Mouse (Mus musculus): ENCODE data around the gene Mapkapk5.
"Not testable (repeated sequence)": the region's sequence is repeated elsewhere in the genome, so short reads cannot be mapped to it uniquely, and the experiment has no call there.

Mapkapk5 gene

GRCm38 (mm10) chr5:121562436-121562835 is 16.7 kb upstream of the Mapkapk5 start:
- DNase-seq: no peak

- DNase-seq: no peak
These were observed 3.5 kb upstream of the Mapkapk5 start for GRCm38 (mm10) chr5:121549196-121549595.

GRCm38 (mm10) chr5:121547084-121547483 is 1.4 kb upstream of the Mapkapk5 start:
- no peak for DNase-seq

- DNase-seq: peak; percentile 41
These were observed 808 bp upstream of the Mapkapk5 start for GRCm38 (mm10) chr5:121546530-121546895.

- peak; percentile 38 for DNase-seq
These were observed 554 bp downstream of the Mapkapk5 start, which contains the start of the genes Adam1a and Gm42878 for GRCm38 (mm10) chr5:121544910-121545792. Adam1a (minus strand) TSS chr5:121545482. Gm42878 (minus strand) TSS chr5:121545482.

DNA sequence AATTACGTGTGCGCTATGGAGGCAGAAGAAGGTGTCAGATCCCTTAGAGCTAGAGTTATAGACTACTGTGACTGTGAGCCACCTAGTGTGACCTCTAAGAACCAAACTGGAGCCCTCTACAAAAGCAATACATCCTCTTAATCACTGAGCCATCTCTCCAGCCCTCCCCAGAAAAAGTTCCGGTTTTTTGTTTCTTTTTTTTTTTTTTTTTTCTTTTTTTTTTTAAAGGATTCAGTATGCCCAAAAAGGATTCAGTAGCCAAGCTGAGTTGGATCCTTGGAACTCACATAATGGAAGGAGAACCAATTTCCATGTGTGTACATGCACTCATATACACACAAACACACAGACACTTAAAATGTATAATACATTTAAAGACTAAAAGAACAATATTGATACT is 2.3 kb downstream of the Mapkapk5 start:
- no peak for DNase-seq

- DNase-seq: no peak
These were observed 4.5 kb downstream of the Mapkapk5 start for GRCm38 (mm10) chr5:121541235-121541634.

GRCm38 (mm10) chr5:121540066-121540465 is 5.6 kb downstream of the Mapkapk5 start:
- no peak for DNase-seq

DNA sequence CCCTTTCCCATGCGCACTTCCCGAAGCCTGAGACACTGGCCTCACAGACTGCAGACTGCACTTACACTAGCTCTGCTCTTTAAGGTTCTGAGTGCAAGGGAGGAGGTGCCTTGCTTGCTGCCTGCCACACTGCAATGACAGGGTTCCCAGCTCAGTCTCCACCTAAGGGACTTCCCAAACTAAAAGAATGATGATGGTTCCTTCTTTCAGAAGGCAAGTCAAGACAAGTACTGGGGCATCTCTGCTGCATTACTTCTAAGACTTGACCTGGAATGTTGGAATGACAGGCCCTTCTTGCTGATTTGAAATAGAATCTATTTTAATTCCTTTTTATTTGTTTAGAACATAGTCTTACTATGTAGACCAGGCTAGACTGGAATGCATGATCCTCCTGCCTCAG is 8.1 kb downstream of the Mapkapk5 start:
- DNase-seq: no peak

DNA sequence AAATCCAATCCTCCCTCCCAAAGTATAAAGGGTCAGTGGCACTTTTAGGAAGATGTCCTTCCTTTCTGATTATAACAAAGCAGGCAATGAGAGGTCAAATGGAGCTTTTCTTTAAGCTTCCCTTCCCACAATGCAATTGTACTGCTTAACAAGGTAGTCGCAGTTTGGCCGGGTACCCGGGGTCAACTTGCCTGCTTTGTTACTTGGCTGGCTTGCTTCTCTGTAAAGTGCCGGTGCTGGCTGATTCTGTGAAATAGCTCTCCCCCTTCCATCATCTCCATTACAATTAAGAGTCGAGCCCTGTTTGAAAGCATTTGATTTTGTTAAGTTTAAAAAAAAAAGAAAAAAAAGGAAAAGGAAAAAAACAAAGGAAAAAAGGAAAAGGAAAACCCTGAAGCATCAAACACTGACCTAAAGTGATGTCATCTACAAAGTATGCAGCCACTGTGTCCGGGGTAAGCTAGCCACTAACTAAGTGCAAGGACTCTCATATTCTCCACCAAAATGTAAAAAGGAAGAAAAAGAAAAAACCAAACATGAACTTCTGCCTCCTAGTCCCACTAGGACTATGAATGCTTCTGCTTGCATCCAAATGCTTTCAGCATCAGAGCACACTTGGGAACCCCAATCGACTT is 8.7 kb downstream of the Mapkapk5 start:
- no peak for DNase-seq

GRCm38 (mm10) chr5:121535116-121535515 is 10.6 kb downstream of the Mapkapk5 start:
- no peak for DNase-seq

GRCm38 (mm10) chr5:121534521-121534920 is 11.2 kb downstream of the Mapkapk5 start:
- DNase-seq: no peak

DNA sequence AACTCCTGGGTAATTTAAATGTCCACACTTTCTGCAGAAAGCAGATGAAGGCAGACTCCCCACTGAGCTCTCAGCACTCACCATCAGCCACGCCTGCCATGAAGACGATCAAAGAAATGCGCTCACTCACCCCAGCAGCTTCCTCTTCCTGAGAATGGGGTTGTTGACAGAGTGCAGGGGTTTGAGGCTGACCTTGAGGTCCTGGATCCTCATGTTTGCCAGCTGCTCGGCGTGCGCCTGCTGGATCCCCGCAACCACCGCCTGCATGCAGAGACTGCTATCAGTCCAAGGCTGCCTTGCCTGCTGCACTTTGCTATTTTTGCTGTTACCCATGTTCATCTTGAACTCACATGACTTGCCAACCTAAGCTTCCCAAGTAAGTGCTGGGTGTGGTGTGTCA is 18.7 kb downstream of the Mapkapk5 start:
- no peak for DNase-seq

GRCm38 (mm10) chr5:121526526-121526925 is 19.2 kb downstream of the Mapkapk5 start:
- no peak for DNase-seq

GRCm38 (mm10) chr5:121525774-121526450 is 19.8 kb downstream of the Mapkapk5 start:
- no peak for DNase-seq

DNA sequence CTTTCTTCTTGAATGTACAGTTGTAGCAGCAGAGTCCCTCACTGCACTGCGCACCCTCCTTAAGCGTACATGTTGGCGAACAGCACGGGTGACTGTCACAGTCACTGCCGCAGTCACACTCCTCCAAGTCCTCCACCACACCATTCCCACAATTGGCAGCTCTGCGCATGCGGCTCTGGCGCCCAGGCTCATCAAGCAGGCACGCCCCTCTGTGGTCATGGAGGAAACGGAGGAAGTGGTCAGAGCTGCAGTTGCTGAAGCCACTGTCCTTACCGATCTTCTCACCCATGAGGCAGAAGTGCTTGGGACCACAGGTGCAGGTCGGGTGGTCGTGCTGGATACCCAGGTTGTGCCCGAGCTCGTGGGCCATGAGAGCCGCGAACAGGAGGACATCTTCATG is 25.9 kb downstream of the Mapkapk5 start:
- not testable (repeated sequence) for DNase-seq

- DNase-seq: no peak
These were observed 26.7 kb downstream of the Mapkapk5 start for GRCm38 (mm10) chr5:121518983-121519382.

- DNase-seq: no peak
These were observed 35.7 kb downstream of the Mapkapk5 start for GRCm38 (mm10) chr5:121510009-121510408.

- no peak for DNase-seq
These were observed 38.9 kb downstream of the Mapkapk5 start for GRCm38 (mm10) chr5:121506846-121507245.

GRCm38 (mm10) chr5:121503231-121503630 is 42.5 kb downstream of the Mapkapk5 start, which contains the start of gene Adam1b:
Adam1b (minus strand) TSS chr5:121503435.
- no peak for DNase-seq

GRCm38 (mm10) chr5:121501424-121501996 is 44.2 kb downstream of the Mapkapk5 start:
- not testable (repeated sequence) for DNase-seq

- DNase-seq: no peak
These were observed 45.0 kb downstream of the Mapkapk5 start for GRCm38 (mm10) chr5:121500719-121501118.

DNA sequence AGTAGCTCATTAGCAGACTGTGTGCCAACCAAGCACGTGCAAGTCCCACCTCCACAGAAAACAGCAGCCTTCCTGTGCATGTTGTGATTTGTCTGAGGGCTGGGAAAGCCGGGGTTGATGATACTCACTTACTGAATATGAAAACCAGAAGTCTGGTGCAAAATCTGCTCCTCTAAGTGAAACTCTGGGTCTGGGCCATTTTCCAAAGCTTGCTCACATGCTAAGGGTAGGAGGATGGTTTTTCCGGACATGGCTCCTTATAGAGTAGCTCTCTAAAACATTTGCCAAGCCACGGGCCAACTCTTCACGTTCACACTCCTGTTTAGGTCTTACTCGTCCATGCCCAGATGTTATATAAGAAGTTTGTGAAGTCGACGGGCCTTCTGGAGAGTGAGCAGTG is 52.4 kb downstream of the Mapkapk5 start:
- no peak for DNase-seq
